Mouse (Mus musculus) spleen, postnatal 0 days (tissue): ENCODE data around the gene Ntrk3. TPM values are rescaled to one million over a fixed set of nuclear protein-coding genes. Genes with fewer than 3 reads are reported as not detected.

Experiments used
- polyA plus RNA-seq: library from polyadenylated mRNA; unstranded; fragments of >200 nt; fragmentation: Nextera tagmentation; extraction: Ambion mirVana; gene quantifications from 2 replicates; pipeline ENCODE4 v1.2.1, GENCODE M21; 2015

The Ntrk3 gene
- polyA plus RNA-seq, result 0.40 and 0.41 TPM in 2 replicates

DNA sequence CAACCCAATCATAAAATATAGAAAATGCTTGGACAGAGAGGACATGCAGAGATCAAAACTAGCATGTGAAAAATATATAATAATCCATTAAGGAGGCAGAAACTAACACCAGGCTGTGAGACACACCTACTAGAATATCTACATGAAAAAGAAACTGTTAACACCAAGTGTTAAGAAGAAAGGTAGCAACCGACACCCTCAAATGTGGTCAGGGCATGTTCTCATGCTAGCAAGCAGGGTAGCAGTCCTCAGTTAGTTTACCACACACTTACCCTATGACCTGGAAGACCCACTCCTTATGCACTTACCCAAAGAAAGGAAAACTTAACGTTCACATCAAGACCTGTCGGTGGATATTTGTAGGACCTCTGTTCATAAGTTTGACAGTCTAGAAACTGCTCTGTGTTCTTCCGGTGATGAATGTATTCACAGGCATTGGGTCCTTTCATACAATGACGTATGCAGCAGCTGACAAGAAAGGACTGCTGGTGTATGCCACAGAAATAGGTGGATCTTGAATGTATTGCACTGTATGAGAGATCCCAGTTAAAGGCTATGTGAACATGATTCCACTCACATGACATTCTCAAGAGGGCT lies at the start of gene Ntrk3:
Ntrk3 (minus strand) TSS at position 399 of the 597 bp plus-strand sequence.

DNA sequence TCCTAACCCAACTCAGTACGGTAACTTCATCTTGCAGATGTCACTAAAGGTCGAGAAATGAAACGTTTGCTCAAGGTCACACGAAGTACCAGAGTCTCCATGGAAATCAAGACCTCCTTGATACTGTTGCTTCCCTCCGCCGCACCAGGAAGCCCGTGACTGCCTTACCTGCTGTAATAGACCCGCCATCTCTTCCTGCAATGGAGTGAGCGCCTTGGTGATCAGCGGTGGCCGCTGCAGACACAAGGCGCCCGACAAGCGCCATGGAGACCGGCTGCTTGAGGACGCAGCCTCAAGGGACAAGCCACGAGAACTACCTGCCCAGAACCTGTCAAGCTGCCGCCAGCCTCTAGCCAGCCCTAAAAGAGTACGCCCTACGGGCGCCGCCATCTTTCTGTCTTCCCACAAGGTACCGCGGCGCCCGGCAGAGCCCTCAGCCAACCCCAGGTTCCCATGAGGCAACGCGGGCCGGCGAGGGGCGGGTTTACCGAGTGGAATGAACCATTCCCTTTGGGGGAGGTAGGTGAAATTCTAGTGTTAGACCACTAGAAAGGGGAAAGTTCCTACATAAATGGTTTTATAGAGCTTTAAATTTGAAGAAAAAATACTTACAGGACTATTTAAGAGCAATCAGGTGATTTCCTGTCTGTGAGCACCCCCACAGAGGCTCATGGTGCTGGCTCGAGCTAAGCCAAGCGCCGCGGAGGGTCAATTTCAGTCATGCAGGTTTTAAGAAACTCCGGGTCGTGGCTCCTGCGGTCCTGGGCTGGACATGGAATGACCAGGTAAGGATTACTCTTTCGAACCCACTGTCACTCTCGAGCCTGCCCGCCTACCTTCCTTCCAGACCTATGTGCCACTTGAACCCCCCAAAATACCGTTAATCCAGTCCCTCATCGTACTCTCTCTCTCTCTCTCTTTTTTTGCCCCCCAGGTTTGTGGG lies 45.1 kb upstream of the Ntrk3 start, which contains the start of the genes Mrps11 and Mrpl46:
Mrps11 (plus strand) TSS at position 481 of the 943 bp plus-strand sequence.
Mrpl46 (minus strand) TSS at position 893 of the 943 bp plus-strand sequence.

Other genes with a start within 250 kb of the Ntrk3 start
- 50.9 and 56.2 TPM in 2 replicates for gene Mrps11, start 45.1 kb upstream of the Ntrk3 start, polyA plus RNA-seq
- gene Mrpl46, start 45.5 kb upstream of the Ntrk3 start, polyA plus RNA-seq, result 47.0 and 51.9 TPM in 2 replicates
- gene Det1, start 109.3 kb upstream of the Ntrk3 start, polyA plus RNA-seq, result 10.2 and 10.5 TPM in 2 replicates
- gene Aen, start 157.8 kb upstream of the Ntrk3 start, polyA plus RNA-seq, result 22.5 and 24.6 TPM in 2 replicates
- 229 and 243 TPM in 2 replicates for gene Isg20, start 175.4 kb upstream of the Ntrk3 start, polyA plus RNA-seq